Mouse (Mus musculus): ENCODE data around the gene Aar2. TPM values are rescaled to one million over a fixed set of nuclear protein-coding genes. Genes with fewer than 3 reads are reported as not detected.
A peak's percentile ranks its signal among the peaks of the same experiment; 100 is the strongest.

Gene Aar2
- polyA plus RNA-seq, 1 experiment from 2014 or later, result 53.5 TPM

DNA sequence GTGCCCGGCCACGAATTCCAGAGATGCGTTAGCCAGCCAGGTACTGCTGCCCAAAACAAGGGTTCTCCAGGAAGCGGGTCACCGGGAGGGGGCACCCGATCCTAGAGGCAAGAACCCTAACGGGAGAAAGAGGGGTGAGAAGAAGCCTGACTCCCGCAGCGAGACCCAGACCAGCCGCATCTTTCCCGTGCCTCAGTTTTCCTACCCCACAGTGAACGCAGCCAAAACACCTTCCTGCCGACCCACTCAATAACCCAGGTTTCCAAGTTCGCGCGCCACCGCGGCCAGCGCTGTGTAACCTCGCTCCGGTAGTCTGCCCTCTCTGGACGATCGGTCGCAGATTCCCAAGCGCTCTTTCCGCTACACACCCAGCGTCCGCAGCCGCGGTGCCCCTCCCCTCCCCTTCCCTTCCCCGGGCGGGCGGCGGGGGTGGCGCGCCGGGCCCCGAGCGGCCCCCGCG lies 65.7 kb downstream of the Aar2 start:
- DNase-seq (ENCODE audit: low spot score) (peak; percentile 62), ATAC-seq (ENCODE audit: low FRiP score) (peak; percentile 32)
- H3K27ac ChIP-seq, result peak overlapping the region; percentile 65; the same call in 1 of the 2 replicates
- H3K36me3 ChIP-seq (replicated peaks; ENCODE audit: control insufficient read depth, insufficient read depth), result no peaks in the 10 kb centered on the region
- H3K4me1 ChIP-seq (replicated peaks; ENCODE audit: control insufficient read depth, insufficient read depth, low read length), result peaks cover 22% of the 10 kb centered on the region
- H3K4me3 ChIP-seq (replicated peaks; ENCODE audit: low read length), result peak overlapping the region; percentile 94
- WGBS, result under 1% methylated on average over 30 of the region's 41 CpGs
- no peaks in the 10 kb centered on the region for H3K9me3 ChIP-seq (ENCODE audit: control insufficient read depth, low read length)
- peak overlapping the region; percentile 92 for H3K4me2 ChIP-seq (replicated peaks)
- peaks cover 33% of the 10 kb centered on the region for H3K27me3 ChIP-seq (ENCODE audit: control insufficient read depth, insufficient read depth, low read length)
- H3K9ac ChIP-seq, result peak overlapping the region; percentile 88

DNA sequence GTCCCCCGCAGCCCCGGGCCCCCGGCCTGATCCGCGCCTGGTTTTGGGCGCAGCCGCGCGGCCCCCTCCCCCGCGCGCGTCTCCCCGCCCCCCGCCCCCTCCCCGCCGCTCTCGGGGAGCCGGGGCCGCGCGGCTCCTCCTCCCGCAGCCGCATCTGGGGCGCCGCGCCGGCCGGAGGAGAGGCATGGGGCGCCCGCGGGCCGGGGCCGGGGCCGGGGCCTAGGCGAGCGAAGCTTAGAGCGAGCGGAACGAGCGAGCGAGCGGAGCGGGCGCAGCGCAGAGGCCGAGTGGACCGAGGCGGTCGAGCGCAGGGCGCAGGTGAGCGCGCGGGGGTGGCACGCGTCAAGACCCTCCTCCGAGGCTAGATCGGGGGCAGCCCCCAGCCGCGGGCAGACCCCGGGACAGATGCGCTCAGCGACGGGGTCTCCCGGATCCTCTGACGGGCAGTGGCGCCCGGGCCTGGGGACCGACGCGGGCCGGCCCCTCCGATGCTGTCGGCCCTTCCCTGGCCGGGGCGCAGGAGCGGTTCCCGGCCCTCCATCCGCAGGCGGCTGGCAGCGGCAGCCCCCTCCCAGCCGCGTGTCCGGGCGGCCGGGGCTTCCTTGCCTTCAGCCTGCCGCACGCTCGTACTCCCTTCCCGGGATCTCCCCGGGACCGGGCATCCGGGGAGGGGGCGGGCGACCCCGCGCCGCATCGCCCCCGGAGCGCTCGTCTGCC lies 66.3 kb downstream of the Aar2 start, which contains the start of gene Dlgap4:
Gene Dlgap4, plus strand, starts transcription at position 165 of the 717 bp plus-strand sequence.
- Histone ChIP-seq H3K27ac (peak within 1 kb of the TSS; percentile 76), H3K27me3 (ENCODE audit: control insufficient read depth, insufficient read depth, low read length) (peaks cover 33% of the 10 kb centered on the region), H3K36me3 (replicated peaks; ENCODE audit: control insufficient read depth, insufficient read depth) (no peaks in the 10 kb centered on the region), H3K4me3 (replicated peaks; ENCODE audit: low read length) (peak within 1 kb of the TSS; percentile 94), H3K9me3 (ENCODE audit: control insufficient read depth, low read length) (no peaks in the 10 kb centered on the region), H3K4me2 (replicated peaks) (peak within 1 kb of the TSS; percentile 92), H3K9ac (peak within 1 kb of the TSS; percentile 88), H3K4me1 (replicated peaks; ENCODE audit: control insufficient read depth, insufficient read depth, low read length) (peaks cover 22% of the 10 kb centered on the region)
- DNase-seq (ENCODE audit: low spot score) (peak; percentile 66), ATAC-seq (ENCODE audit: low FRiP score) (peak; percentile 81)
- under 1% methylated on average over 67 of the region's 103 CpGs for WGBS

DNA sequence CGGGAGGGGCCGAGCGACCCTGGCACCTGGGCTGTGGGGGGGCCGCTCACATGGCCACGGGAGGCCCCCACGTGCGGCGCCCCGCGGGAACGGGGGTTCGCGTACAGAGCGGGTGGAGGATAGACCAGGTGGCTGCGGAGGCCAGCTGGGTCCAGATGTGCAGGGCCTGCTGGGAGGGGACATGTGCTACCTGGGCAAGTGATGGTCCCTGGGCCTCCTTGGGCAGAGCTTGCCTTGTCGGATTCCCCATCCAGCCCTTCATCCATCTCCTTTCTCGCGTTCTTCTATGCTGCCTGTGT lies 66.8 kb downstream of the Aar2 start:
- WGBS, result under 1% methylated on average over 18 of the region's 18 CpGs
- peaks cover 33% of the 10 kb centered on the region for H3K27me3 ChIP-seq (ENCODE audit: control insufficient read depth, insufficient read depth, low read length)
- H3K27ac ChIP-seq, result peak overlapping the region; percentile 76
- peak overlapping the region; percentile 88 for H3K9ac ChIP-seq
- no peaks in the 10 kb centered on the region for H3K9me3 ChIP-seq (ENCODE audit: control insufficient read depth, low read length)
- DNase-seq (ENCODE audit: low spot score) (no peak), ATAC-seq (ENCODE audit: low FRiP score) (peak; percentile 51)
- H3K4me2 ChIP-seq (replicated peaks), result peak overlapping the region; percentile 92
- peaks cover 22% of the 10 kb centered on the region for H3K4me1 ChIP-seq (replicated peaks; ENCODE audit: control insufficient read depth, insufficient read depth, low read length)
- no peaks in the 10 kb centered on the region for H3K36me3 ChIP-seq (replicated peaks; ENCODE audit: control insufficient read depth, insufficient read depth)
- H3K4me3 ChIP-seq (replicated peaks; ENCODE audit: low read length), result peak overlapping the region; percentile 94

DNA sequence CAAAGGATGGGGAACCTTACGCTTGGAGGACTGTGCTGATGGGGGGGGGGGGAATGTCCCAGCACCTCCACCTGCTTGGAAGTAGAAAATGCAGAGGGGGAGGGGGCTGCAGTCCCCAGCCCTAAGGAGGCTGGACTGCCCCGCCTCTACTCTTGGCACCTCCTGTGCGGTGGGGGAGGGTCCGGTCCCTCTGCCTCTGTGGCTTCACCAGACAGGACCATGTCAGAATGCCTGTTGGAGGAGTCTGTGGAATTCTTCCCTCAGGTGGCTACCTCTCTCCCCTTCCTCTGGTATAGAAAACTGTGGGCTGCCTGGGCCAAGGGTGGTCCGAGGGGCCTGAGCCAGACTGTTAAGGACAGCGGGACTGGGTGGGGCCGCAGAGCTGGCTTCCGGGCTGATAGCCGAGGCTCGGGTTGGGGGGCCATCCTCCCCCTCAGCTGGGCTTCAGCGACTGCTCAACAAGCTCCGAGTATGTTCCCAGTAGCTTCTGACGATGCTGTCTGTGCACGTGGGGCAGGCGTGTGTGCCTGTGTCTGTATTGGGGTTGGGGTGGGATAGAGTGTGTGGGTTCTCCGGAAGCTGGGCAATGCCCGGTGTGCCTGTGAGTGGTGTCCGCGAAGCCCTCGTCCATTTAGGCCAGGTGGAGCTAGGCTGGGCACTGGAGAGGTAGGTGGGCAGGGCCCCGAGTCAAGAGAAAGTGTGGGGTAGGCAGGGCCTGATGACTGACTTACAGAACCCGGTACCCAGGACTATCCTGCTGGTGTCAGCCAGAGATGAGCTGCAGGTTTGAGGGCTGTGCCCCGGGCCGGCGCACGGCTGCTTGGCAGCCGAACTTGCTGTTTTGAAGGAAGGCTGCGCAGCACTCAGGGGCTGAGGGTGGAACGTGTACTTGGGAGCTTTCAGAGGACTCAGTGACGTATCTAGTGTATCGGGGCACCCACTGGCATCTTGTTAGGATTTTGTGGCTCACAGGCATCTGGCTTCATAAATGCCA lies 67.6 kb downstream of the Aar2 start:
- no peak overlapping the region for H3K27ac ChIP-seq
- 9% methylated on average over 31 of the region's 31 CpGs for WGBS
- DNase-seq (ENCODE audit: low spot score), result no peak
- peaks cover 33% of the 10 kb centered on the region for H3K27me3 ChIP-seq (ENCODE audit: control insufficient read depth, insufficient read depth, low read length)
- ATAC-seq (ENCODE audit: low FRiP score), result peak; percentile 18; the same call in 1 of the 2 replicates
- H3K9ac ChIP-seq, result peak overlapping the region; percentile 88
- peaks cover 22% of the 10 kb centered on the region for H3K4me1 ChIP-seq (replicated peaks; ENCODE audit: control insufficient read depth, insufficient read depth, low read length)
- peak overlapping the region; percentile 94 for H3K4me3 ChIP-seq (replicated peaks; ENCODE audit: low read length)
- peak overlapping the region; percentile 92 for H3K4me2 ChIP-seq (replicated peaks)
- H3K9me3 ChIP-seq (ENCODE audit: control insufficient read depth, low read length), result no peaks in the 10 kb centered on the region
- H3K36me3 ChIP-seq (replicated peaks; ENCODE audit: control insufficient read depth, insufficient read depth), result no peaks in the 10 kb centered on the region

DNA sequence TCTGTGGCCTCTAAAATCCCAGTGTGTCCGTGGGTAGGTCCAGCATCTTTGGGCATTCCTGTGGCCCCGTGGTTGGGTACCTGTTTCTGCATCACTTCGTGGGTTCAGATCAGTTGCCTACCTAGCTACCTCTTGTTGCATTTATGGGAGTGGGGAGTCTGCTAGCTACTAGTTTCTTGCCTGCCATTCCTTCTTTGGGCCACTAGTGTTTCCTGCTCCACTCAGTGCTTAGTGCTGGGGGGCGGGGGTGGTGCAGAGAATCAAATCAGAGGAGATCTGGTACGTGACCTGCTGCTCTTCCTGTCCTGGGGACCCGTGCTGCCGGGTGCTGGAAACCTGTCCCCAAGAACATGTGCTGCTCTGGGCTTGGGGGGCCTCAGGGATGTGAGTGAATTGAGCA lies 69.1 kb downstream of the Aar2 start:
- DNase-seq (ENCODE audit: low spot score) (no peak), ATAC-seq (ENCODE audit: low FRiP score) (no peak)
- WGBS, result 74% methylated on average over 7 of the region's 7 CpGs
- H3K36me3 ChIP-seq (replicated peaks; ENCODE audit: control insufficient read depth, insufficient read depth), result no peaks in the 10 kb centered on the region
- H3K27me3 ChIP-seq (ENCODE audit: control insufficient read depth, insufficient read depth, low read length), result peaks cover 33% of the 10 kb centered on the region
- peaks cover 22% of the 10 kb centered on the region for H3K4me1 ChIP-seq (replicated peaks; ENCODE audit: control insufficient read depth, insufficient read depth, low read length)
- H3K4me3 ChIP-seq (replicated peaks; ENCODE audit: low read length), result no peak overlapping the region
- no peaks in the 10 kb centered on the region for H3K9me3 ChIP-seq (ENCODE audit: control insufficient read depth, low read length)
- no peak overlapping the region for H3K4me2 ChIP-seq (replicated peaks)
- H3K9ac ChIP-seq, result no peak overlapping the region
- H3K27ac ChIP-seq, result no peak overlapping the region

DNA sequence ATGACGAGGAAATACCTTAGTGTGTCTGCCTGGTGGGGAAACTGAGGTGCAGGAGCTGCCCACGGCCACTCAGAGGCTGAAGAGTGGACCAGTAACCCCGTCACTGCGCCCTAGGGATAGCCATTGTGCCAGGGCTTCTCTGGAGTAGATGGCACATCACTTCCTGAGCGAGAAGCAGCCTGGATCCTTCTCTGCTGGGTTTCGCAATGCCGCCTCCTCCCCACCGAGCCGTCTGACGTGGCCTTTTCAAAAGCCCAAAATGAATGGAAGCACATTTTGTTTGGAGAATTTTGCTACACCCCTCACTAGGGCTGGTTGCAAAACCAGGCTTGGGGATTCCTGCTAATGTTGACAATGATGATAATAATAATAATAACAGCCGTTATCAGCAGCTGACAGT lies 70.2 kb downstream of the Aar2 start:
- ATAC-seq (ENCODE audit: low FRiP score) (no peak), DNase-seq (ENCODE audit: low spot score) (no peak)
- Histone ChIP-seq H3K27ac (no peak overlapping the region), H3K9me3 (ENCODE audit: control insufficient read depth, low read length) (no peaks in the 10 kb centered on the region), H3K4me2 (replicated peaks) (no peak overlapping the region), H3K4me3 (replicated peaks; ENCODE audit: low read length) (no peak overlapping the region), H3K9ac (no peak overlapping the region), H3K4me1 (replicated peaks; ENCODE audit: control insufficient read depth, insufficient read depth, low read length) (peaks cover 22% of the 10 kb centered on the region), H3K36me3 (replicated peaks; ENCODE audit: control insufficient read depth, insufficient read depth) (no peaks in the 10 kb centered on the region), H3K27me3 (ENCODE audit: control insufficient read depth, insufficient read depth, low read length) (peaks cover 27% of the 10 kb centered on the region; the same call in 1 of the 2 replicates)
- 20% methylated on average over 11 of the region's 11 CpGs for WGBS

Other genes starting within 250 kb of the Aar2 start
- gene Cnbd2, start 235.3 kb upstream of the Aar2 start, polyA plus RNA-seq (2014; fragmentation: Nextera tagmentation; extraction: Ambion mirVana), result 5.8 and 8.0 TPM in 2 replicates
- gene Scand1, start 234.9 kb upstream of the Aar2 start, polyA plus RNA-seq (2014; fragmentation: Nextera tagmentation; extraction: Ambion mirVana), result 93.0 and 104 TPM in 2 replicates
- gene Epb41l1, start 126.7 kb upstream of the Aar2 start, polyA plus RNA-seq (2014; fragmentation: Nextera tagmentation; extraction: Ambion mirVana), result 19.5 and 24.3 TPM in 2 replicates
- 220 and 221 TPM in 2 replicates for gene Dlgap4, start 66.1 kb downstream of the Aar2 start, polyA plus RNA-seq (2014; fragmentation: Nextera tagmentation; extraction: Ambion mirVana)
- gene Myl9, start 227.8 kb downstream of the Aar2 start, polyA plus RNA-seq (2014; fragmentation: Nextera tagmentation; extraction: Ambion mirVana), result 41.4 and 47.1 TPM in 2 replicates

All from hindbrain, embryonic 14.5 days (tissue).